Mouse (Mus musculus) duodenum, adult 2 months (tissue): ENCODE results near the gene Mier2. TPM values are rescaled to one million over a fixed set of nuclear protein-coding genes. Genes with fewer than 3 reads are reported as not detected.

ENCODE experiments used
- polyA plus RNA-seq: library from polyadenylated mRNA; depleted of rRNA; stranded (reverse); fragments of >200 nt; gene quantifications from 2 replicates; pipeline ENCODE4 v1.2.3, GENCODE M21; 2012; ENCODE audit warnings: low replicate concordance; rRNA removed

Mier2 gene
- polyA plus RNA-seq, result 87.0 and 107 TPM in 2 replicates

DNA sequence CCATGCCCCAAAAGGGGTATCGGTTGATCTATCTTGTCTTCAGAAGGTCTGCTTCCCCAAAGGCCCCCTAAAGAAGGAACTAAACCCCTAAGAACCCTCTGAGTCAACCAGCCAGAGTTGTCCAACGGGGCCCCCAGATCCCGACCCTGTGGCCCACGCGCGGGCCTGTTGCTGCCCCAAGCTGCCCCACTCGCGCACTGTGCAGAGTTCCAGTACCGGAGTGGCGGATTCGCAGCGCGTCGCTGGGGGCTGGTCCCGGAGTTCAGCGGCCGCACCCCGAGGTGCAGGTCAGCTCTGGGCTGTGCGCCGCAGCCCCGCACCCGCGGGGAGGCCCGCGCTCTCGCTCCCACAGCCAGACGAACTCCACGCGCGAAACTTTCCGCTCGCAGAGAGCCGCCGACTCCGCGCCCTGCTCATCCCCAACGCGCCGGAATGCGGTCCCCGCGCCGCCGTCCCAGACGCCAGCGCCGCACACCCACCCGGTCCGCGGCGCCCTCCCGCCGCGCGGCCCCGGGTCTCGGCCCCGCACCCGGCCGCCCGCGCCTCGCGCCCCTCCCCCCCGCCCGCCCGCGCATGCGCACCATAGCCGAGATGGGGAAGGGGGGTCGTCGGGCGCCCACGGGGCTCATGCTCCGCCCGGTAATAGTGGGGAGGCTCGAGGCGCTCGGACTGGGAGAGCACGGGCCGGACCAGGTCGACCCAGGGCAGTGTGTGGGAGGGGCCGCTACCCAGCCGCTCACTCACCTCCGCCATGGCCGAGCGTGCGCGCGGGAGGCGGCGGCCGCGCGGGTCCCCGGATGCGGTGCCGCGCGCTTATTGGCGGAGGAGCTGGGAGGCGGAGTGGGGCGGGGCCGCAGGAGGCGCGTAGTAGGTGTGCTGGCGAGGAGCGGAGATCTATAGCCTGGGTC, at the start of gene Mier2:
Mier2 (minus strand) TSS at position 870 of the 908 bp plus-strand sequence.

DNA sequence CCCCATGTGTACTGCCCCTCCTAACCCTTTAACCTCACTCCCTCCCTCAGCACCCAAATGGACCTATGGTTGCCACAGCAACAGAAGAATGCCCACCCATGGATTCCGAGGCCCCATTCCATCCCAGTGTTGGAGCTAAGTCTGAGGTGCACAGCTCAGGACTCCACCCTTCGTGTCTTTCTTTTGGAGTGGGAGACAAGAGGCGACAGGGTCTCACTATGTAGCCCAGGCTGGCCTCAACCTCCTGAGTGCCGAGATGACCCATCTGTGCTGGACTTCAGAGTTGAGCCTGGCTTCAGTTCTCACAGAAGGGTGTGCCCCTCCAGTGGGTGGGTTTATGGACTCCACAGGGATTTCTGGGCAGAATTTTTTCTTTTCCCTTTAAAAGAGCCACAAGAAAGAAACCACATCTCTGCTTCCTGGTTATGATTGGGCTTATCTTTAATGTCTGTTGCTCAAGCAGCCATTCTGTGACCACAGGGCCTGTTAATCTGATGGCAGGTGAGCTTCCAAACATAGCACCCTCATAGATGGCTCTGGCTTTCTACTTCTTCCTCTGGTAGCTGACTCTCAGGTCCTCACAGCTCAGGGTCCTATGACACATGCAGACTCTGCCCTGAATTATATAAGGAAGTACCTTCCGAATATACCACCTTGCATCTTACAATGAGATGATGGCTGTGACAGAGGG, 32.2 kb upstream of the Mier2 start, which contains the start of gene Theg:
Theg (minus strand) TSS at position 271 of the 691 bp plus-strand sequence.

DNA sequence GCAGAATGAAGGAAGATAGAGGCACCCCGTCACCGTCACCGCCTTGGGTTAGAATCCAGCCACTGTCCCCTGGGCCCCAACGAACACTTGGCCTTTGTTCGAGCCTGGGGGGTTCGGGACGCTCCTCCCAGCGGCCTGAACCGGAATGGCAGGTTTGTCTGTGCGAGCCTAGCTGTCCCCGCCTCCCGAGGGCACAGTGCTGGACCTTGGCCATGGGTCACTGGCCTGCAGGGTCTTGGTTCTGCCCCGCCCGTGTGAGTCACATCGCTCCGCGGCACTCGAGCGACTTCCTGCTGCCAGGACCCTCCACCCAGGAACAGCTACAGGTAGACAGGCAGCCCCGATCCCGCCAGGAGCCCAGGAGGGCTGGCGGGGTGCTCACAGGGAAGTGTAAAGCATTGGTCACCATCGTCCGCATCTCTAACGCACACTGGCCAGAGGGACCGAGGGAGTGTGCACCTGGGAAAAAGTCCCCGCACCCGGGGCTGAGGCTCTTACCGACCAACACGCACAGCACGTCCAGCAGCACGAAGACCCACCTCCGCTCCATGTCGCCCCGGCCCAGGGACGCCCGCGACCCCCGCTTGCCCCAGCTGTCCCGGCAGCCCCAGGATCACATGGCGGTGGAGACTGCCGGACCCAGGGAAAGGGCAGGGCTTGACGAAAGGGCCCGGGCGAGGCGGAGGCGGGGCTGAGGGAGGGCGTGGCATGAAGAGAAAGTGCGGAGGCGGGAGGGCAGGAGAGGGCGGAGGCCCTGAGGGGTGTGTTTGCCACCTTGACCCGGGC, 21.7 kb downstream of the Mier2 start, which contains the start of gene Plpp2:
Plpp2 (minus strand) TSS at position 671 of the 786 bp plus-strand sequence.

Other genes with a start within 250 kb of the Mier2 start
- not detected in 2 replicates for gene Vmn2r82, start 198.7 kb downstream of the Mier2 start, polyA plus RNA-seq
- gene Vmn2r83, start 86.5 kb downstream of the Mier2 start, polyA plus RNA-seq, result not detected in 2 replicates
- gene Plpp2, start 21.4 kb downstream of the Mier2 start, polyA plus RNA-seq, result 227 and 464 TPM in 2 replicates
- gene Theg, start 32.1 kb upstream of the Mier2 start, polyA plus RNA-seq, result not detected in 2 replicates
- 0.84 and 1.1 TPM in 2 replicates for gene C2cd4c, start 58.8 kb upstream of the Mier2 start, polyA plus RNA-seq
- 1.3 and 2.5 TPM in 2 replicates for gene Shc2, start 82.7 kb upstream of the Mier2 start, polyA plus RNA-seq
- not detected in 2 replicates for gene Odf3l2, start 90.5 kb upstream of the Mier2 start, polyA plus RNA-seq
- 6.5 and 9.9 TPM in 2 replicates for gene Madcam1, start 109.4 kb upstream of the Mier2 start, polyA plus RNA-seq
- gene Tpgs1, start 114.2 kb upstream of the Mier2 start, polyA plus RNA-seq, result 80.2 and 108 TPM in 2 replicates
- 199 and 293 TPM in 2 replicates for gene Cdc34, start 127.0 kb upstream of the Mier2 start, polyA plus RNA-seq
- 0.37 TPM in 1 of 2 replicates, not detected in the other for gene Gzmm, start 133.8 kb upstream of the Mier2 start, polyA plus RNA-seq
- 528 and 1,060 TPM in 2 replicates for gene Bsg, start 149.3 kb upstream of the Mier2 start, polyA plus RNA-seq
- 8.5 and 24.2 TPM in 2 replicates for gene Hcn2, start 161.4 kb upstream of the Mier2 start, polyA plus RNA-seq
- gene Polrmt, start 191.4 kb upstream of the Mier2 start, polyA plus RNA-seq, result 47.7 and 62.9 TPM in 2 replicates
- not detected in 2 replicates for gene Fgf22, start 199.9 kb upstream of the Mier2 start, polyA plus RNA-seq
- 161 and 229 TPM in 2 replicates for gene Rnf126, start 211.8 kb upstream of the Mier2 start, polyA plus RNA-seq
- gene Fstl3, start 222.1 kb upstream of the Mier2 start, polyA plus RNA-seq, result 11.5 and 11.9 TPM in 2 replicates
- 0.27 and 0.59 TPM in 2 replicates for gene Prss57, start 235.8 kb upstream of the Mier2 start, polyA plus RNA-seq
- gene Palm, start 238.4 kb upstream of the Mier2 start, polyA plus RNA-seq, result 17.2 and 27.7 TPM in 2 replicates